Mouse (Mus musculus) embryonic fibroblast, embryonic 13.5 days (primary cell): ENCODE measurements around the gene Elf2. TPM values are rescaled to one million over a fixed set of nuclear protein-coding genes. Genes with fewer than 3 reads are reported as not detected.
"Not testable (repeated sequence)": the region's sequence is repeated elsewhere in the genome, so short reads cannot be mapped to it uniquely, and the experiment has no call there.

Experiments
- H3K27ac ChIP-seq: 2 replicates; pipeline ENCODE4 v1.5.1; 2012; ENCODE audit warnings: low read length, control low read depth, inconsistent platforms; ENCODE audit not compliant: insufficient read depth
- H3K4me1 ChIP-seq: 2 replicates; pipeline ENCODE4 v1.6.1; 2011; ENCODE audit warnings: low read length; ENCODE audit not compliant: control insufficient read depth, insufficient read depth
- H3K4me3 ChIP-seq: 2 replicates; pipeline ENCODE4 v1.5.1; 2011; ENCODE audit warnings: mild to moderate bottlenecking, control low read depth, low read length; ENCODE audit not compliant: insufficient read depth
- CTCF ChIP-seq: IDR thresholded peaks from 2 replicates; pipeline ENCODE4 v1.5.1; 2011; ENCODE audit warnings: mild to moderate bottlenecking, control low read depth, low read length, moderate library complexity, borderline replicate concordance; ENCODE audit not compliant: insufficient read depth
- POLR2A ChIP-seq: IDR thresholded peaks from 2 replicates; pipeline ENCODE4 v1.6.1; 2011; ENCODE audit warnings: low read depth, mild to moderate bottlenecking, control low read depth, low read length, moderate library complexity
- polyA plus RNA-seq: library from polyadenylated mRNA; stranded (reverse); fragments of >200 nt; gene quantifications from 2 replicates; pipeline ENCODE4 v1.2.4, GENCODE M21; 2011; ENCODE audit warnings: low read depth; ENCODE audit not compliant: missing spikeins, insufficient read length

Elf2 gene
- polyA plus RNA-seq, 1 experiment, result 53.4 TPM

DNA sequence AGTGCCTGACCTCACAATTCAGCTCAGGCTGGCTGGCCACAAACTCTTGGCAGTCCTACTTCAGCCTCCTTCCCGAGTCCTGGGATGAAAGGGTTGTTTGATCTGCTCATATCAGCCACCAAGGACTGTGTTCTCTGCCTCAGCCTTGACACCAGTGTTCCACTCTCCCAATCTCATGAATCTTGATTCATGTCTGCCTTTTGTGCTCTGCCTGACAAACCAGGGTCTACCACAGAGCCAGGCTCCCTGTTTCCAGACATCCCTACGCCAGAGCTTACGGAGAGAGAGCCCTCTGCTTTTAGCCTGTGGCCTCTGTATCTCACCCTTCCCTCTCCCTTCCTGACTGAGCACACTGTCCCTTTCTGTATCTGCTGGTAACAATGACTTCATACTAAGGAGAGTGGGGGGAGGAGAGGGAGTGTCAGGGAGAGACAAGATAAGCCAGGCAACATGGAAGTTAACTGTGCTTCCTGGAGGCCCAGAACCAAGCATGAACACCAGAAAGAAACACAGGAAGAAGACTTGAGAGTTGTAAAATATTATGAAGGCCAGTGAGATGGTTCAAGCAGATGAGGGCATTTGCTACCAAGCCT lies 8.3 kb upstream of the Elf2 start:
- Histone ChIP-seq H3K27ac (no peak overlapping the region), H3K4me3 (no peak overlapping the region), H3K4me1 (no peaks in the 10 kb centered on the region)
- TF ChIP-seq POLR2A (no peak), CTCF (no peak)

- not testable (repeated sequence) for H3K4me3 ChIP-seq, H3K4me1 ChIP-seq, H3K27ac ChIP-seq
Measured at GRCm38 (mm10) chr3:51345017-51345416, 4.6 kb upstream of the Elf2 start.

- not testable (repeated sequence) for H3K4me3 ChIP-seq, H3K4me1 ChIP-seq, H3K27ac ChIP-seq
Measured at GRCm38 (mm10) chr3:51344182-51344581, 3.7 kb upstream of the Elf2 start.

DNA sequence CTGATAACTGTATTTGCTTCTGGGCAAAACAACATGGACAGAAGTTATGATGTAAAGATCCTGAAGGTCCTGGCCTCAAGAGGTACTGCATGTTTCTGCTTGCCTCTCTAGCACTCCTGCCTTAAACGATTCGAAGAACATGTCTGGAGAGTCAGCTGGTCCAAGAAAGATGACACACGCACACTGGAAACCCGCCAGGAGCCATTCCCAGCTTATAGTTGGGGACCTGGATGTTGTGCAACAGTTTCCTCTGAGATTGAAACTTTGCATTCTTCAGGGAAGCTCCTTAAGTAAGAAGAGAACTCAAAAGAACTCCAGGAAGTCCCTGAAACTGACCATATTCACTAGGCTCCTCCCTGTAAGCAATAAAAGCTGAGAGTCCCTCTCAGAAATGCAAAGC lies 2.8 kb upstream of the Elf2 start:
- no peak for TF ChIP-seq CTCF
- TF ChIP-seq POLR2A, result no peak
- no peaks in the 10 kb centered on the region for H3K4me1 ChIP-seq

GRCm38 (mm10) chr3:51342152-51342551 lies 1.7 kb upstream of the Elf2 start:
- H3K4me1 ChIP-seq, result no peaks in the 10 kb centered on the region
- peak overlapping the region; percentile 62 for H3K4me3 ChIP-seq
- H3K27ac ChIP-seq, result peak overlapping the region; percentile 81; the same call in 1 of the 2 replicates
- TF ChIP-seq CTCF, result no peak
- TF ChIP-seq POLR2A, result no peak

More for the DNA sequence above, 2.8 kb upstream of the Elf2 start:
- Histone ChIP-seq H3K4me3 (no peak overlapping the region), H3K27ac (no peak overlapping the region)

GRCm38 (mm10) chr3:51341268-51342081 lies 1.0 kb upstream of the Elf2 start:
- Histone ChIP-seq H3K27ac (peak overlapping the region; percentile 81), H3K4me1 (no peaks in the 10 kb centered on the region), H3K4me3 (peak overlapping the region; percentile 85)
- TF ChIP-seq POLR2A (peak; percentile 71), CTCF (no peak)

DNA sequence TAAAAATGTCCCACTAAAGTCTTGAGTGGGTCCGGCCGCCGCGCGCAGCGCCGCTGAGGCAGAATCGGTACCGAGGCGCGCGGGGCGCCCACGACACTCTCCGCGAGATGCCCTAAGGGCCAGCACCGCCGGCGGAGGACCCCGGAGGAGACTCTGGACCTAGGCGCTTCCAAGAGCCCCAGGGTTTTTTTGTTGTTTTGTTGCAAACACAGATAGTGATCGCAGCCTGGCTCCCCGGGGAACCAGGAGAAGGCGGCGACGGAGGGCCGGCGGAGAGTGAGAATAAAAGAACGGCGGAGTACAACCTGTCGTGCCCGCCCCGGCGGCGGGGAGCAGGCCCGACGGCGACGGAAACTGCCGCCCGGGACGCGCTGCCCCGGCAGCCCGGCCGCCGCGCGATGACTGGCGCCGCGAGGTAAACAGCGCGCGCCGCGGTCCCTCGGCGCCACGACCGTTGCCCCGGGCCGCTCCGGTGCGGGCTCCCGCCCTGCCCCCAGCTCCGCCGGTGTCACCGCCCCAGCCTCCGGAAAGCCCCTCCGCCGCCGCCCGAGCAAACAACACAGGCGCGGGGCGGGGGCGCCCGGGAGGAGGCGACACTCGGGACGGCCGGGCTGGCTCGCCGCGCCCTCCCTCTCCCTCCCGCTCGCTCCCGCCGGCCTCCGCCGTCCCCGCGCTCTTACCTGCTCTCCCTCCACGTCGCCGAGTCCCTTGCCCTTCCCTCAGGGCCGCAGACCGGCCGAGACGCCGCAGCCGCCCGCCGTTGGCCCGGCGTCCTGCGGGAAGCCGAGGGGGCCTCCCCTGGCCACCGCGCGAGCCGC lies 520 bp downstream of the Elf2 start:
- Histone ChIP-seq H3K27ac (peak overlapping the region; percentile 88), H3K4me3 (peak overlapping the region; percentile 85), H3K4me1 (no peaks in the 10 kb centered on the region)
- TF ChIP-seq CTCF (no peak), POLR2A (no peak)

GRCm38 (mm10) chr3:51339378-51339733 lies 1.1 kb downstream of the Elf2 start:
- H3K27ac ChIP-seq, result no peak overlapping the region
- TF ChIP-seq CTCF (no peak), POLR2A (no peak)
- H3K4me3 ChIP-seq, result peak overlapping the region; percentile 85
- H3K4me1 ChIP-seq, result no peaks in the 10 kb centered on the region

DNA sequence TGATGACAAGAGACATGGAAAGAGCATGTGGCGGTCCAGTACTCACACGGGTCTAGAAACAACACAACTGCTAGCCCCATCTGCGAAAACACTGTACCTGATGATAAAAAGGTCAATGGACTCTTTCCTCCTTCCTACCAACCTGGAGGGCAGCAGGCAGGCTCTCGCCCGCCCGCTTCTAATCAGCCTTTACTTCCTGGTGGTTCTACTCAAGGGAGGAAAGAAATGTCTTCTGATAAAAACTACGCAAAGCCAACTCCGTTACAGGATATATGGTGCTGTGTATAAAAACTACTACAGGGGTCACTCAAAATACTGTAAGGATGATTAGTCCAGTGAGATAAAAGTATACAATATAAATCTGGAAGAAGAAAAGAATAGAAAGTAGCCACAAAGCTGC lies 5.1 kb downstream of the Elf2 start:
- no peak overlapping the region for H3K27ac ChIP-seq
- peaks cover 2% of the 10 kb centered on the region for H3K4me1 ChIP-seq
- TF ChIP-seq POLR2A (no peak), CTCF (no peak)
- no peak overlapping the region for H3K4me3 ChIP-seq

DNA sequence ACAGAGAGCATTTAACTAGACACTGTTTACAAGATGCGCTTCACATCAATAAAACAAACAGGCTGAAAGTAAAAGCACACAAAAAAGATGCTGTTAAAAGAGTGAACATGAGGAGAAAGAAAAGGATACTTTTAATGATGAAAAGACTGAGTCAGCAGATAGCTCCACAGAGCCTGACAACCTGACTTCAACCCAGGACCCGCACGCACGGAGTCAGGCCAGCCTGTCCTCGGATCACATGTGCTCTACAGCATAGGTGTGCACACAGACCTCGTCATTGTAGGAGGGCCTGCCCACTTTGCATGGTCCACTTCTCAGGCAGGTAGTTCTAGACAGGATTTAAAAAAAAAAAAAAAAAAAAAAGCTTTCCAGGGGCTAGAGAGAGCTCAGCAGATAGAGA lies 6.5 kb downstream of the Elf2 start:
- Histone ChIP-seq H3K4me1 (peaks cover 2% of the 10 kb centered on the region), H3K4me3 (no peak overlapping the region), H3K27ac (no peak overlapping the region)
- TF ChIP-seq CTCF, result no peak
- TF ChIP-seq POLR2A, result no peak
